Comparison of ENCODE assay signal across 8 mouse cellular contexts in the genomic region with DNA sequence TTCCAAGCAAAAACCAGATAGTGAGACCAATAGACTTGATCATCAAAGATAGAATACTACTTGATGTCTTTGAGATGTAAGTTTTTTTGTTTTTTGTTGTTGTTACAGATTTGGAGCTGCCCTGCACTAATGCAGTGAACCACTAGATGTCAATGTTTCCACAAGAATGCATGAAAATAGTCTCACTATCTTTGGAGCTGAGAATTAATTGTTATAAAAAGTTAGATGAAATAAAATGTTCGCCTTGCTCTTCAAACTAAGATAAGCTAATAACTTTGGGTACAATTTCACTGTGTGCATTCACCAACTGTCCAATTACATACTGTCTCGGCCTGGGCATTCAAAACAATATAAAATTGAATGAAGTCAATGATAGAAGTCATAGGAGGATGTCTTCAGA.
DNase-seq lines count a peak whose midpoint lies in the region; ATAC-seq and TF ChIP-seq lines count a peak whose summit lies in the region.

No protein-coding gene starts in this region.

- no peak for TF ChIP-seq EP300 in heart, postnatal 0 days (IDR thresholded peaks at IDR 0.05; ENCODE audit: low read depth)

- H3K4me3 ChIP-seq in heart, postnatal 0 days (ENCODE audit: low read depth, low read length) = no peak overlapping the region
- H3K4me3 ChIP-seq in heart, embryonic 12.5 days = no peak overlapping the region
- no peak overlapping the region for H3K4me3 ChIP-seq in forebrain, embryonic 14.5 days (ENCODE audit: low read depth, low read length)

- peak; percentile 86 for TF ChIP-seq CTCF in heart, postnatal 0 days (IDR thresholded peaks at IDR 0.05; ENCODE audit: low read depth)
- TF ChIP-seq CTCF in Patski (IDR thresholded peaks at IDR 0.05) = peak; percentile 79

- H3K9me3 ChIP-seq in heart, postnatal 0 days (replicated peaks; ENCODE audit: control insufficient read depth, low read length) = no peaks in the 10 kb centered on the region
- H3K9me3 ChIP-seq in heart, embryonic 12.5 days (replicated peaks) = no peaks in the 10 kb centered on the region
- no peaks in the 10 kb centered on the region for H3K9me3 ChIP-seq in forebrain, embryonic 14.5 days (replicated peaks; ENCODE audit: control insufficient read depth, low read length)

- DNase-seq in heart, postnatal 0 days (ENCODE audit: low spot score) = no peak
- peak; percentile 43 for DNase-seq in 416B (ENCODE audit: low read depth)
- DNase-seq in Patski (ENCODE audit: low read depth, low spot score) = no peak
- peak; percentile 72 for DNase-seq in forebrain, embryonic 14.5 days (ENCODE audit: low spot score)
- DNase-seq in layer of hippocampus, adult 8-10 months (ENCODE audit: low spot score in 2 of 2) = peak; percentile 7 to 51
- peak; percentile 68 for DNase-seq in retina, embryonic 14.5 days (ENCODE audit: low spot score)

- H3K4me2 ChIP-seq in heart, postnatal 0 days (ENCODE audit: low read depth, low read length) = no peak overlapping the region
- no peak overlapping the region for H3K4me2 ChIP-seq in heart, embryonic 12.5 days
- no peak overlapping the region for H3K4me2 ChIP-seq in forebrain, embryonic 14.5 days (ENCODE audit: low read length)

- POLR2A ChIA-PET in Patski (lab: Charles Lee) = no interaction called here

- 32% methylated on average over 2 of the region's 2 CpGs for WGBS in heart, postnatal 0 days
- 33% methylated on average over 2 of the region's 2 CpGs for WGBS in heart, embryonic 12.5 days
- 38% methylated on average over 2 of the region's 2 CpGs for WGBS in forebrain, embryonic 14.5 days

- no peaks in the 10 kb centered on the region for H3K36me3 ChIP-seq in heart, postnatal 0 days (replicated peaks; ENCODE audit: control insufficient read depth, insufficient read depth, low read length)
- H3K36me3 ChIP-seq in heart, embryonic 12.5 days = no peaks in the 10 kb centered on the region
- H3K36me3 ChIP-seq in forebrain, embryonic 14.5 days (ENCODE audit: control insufficient read depth, insufficient read depth, low read length) = no peaks in the 10 kb centered on the region

- no peaks in the 10 kb centered on the region for H3K27me3 ChIP-seq in heart, postnatal 0 days (ENCODE audit: control insufficient read depth, insufficient read depth, low read length)
- H3K27me3 ChIP-seq in heart, embryonic 12.5 days (replicated peaks) = no peaks in the 10 kb centered on the region
- H3K27me3 ChIP-seq in Patski = peaks cover 15% of the 10 kb centered on the region
- no peaks in the 10 kb centered on the region for H3K27me3 ChIP-seq in forebrain, embryonic 14.5 days (replicated peaks; ENCODE audit: control insufficient read depth, insufficient read depth, low read length)

- H3K4me1 ChIP-seq in heart, postnatal 0 days (ENCODE audit: control insufficient read depth, insufficient read depth) = peaks cover 5% of the 10 kb centered on the region; the same call in 1 of the 2 replicates
- H3K4me1 ChIP-seq in heart, embryonic 12.5 days (replicated peaks) = no peaks in the 10 kb centered on the region
- no peaks in the 10 kb centered on the region for H3K4me1 ChIP-seq in forebrain, embryonic 14.5 days (ENCODE audit: control insufficient read depth, insufficient read depth, low read length)

- no peak overlapping the region for H3K9ac ChIP-seq in heart, postnatal 0 days (replicated peaks; ENCODE audit: low read depth, low read length)
- H3K9ac ChIP-seq in heart, embryonic 12.5 days = no peak overlapping the region
- no peak overlapping the region for H3K9ac ChIP-seq in forebrain, embryonic 14.5 days (ENCODE audit: low read length)

- CTCF ChIA-PET in Patski (lab: Charles Lee) = interaction anchor here (1.2 to 1.9 kb wide), 6 partner anchors 9 to 1711 kb away, joined by 3 to 10 read pairs (median 4); no protein-coding TSS in a partner anchor

- no peak overlapping the region for H3K27ac ChIP-seq in heart, postnatal 0 days (ENCODE audit: low read depth)
- H3K27ac ChIP-seq in heart, embryonic 12.5 days (ENCODE audit: poor library complexity, severe bottlenecking) = no peak overlapping the region
- no peak overlapping the region for H3K27ac ChIP-seq in forebrain, embryonic 14.5 days (ENCODE audit: low read depth, low read length)

- in situ Hi-C loops in Patski (cut with MboI; ENCODE audit: low pct_unique_long_range_greater_than_20kb) = no loop called here

- ATAC-seq in heart, postnatal 0 days (ENCODE audit: insufficient read depth, low read depth) = no peak
- no peak for ATAC-seq in heart, embryonic 12.5 days (ENCODE audit: insufficient number of reproducible peaks, low FRiP score)
- ATAC-seq in Patski = no peak
- ATAC-seq in forebrain, embryonic 14.5 days = 0 out of 2 replicates have a peak, but pooled peaks have one; percentile 37
- no peak for ATAC-seq in monocyte, adult 5-6 weeks (replicated peaks; ENCODE audit: insufficient number of reproducible peaks, low FRiP score, low TSS enrichment, poor library complexity, severe bottlenecking)

Comparison
In these comparisons a context has a peak if more than half of its experiments do, and no peak if none do; other contexts are left out.
1. DNase-seq: peak in 416B (single experiment), forebrain, embryonic 14.5 days (single experiment), layer of hippocampus, adult 8-10 months (2 of 2) and retina, embryonic 14.5 days (single experiment); none in heart, postnatal 0 days (single experiment) and Patski (single experiment).